Mouse (Mus musculus): ENCODE measurements around the gene Col20a1. TPM values are rescaled to one million over a fixed set of nuclear protein-coding genes. Genes with fewer than 3 reads are reported as not detected.

The Col20a1 gene
- polyA plus RNA-seq, 1 experiment from 2014 or later, result 1.7 TPM

DNA sequence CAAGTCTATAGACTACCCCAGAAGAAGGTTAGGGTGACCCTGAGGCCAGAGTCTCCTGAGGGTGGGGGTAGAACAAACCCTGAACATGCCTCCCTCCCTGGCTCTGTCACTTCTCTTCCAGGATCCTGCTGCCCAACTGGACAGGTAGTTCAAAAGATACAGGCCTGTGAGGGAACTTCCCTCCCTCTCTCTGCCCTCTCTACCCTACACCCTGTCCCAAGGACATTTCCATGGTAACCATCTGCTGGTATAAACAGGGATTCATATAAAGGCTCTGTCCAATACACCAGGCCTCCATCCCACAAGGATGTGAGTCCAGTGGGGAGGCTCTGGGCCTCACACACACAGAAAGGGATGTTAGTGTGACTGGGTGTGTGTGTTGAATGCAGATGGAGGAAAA is 56.0 kb downstream of the Col20a1 start:
- no peak overlapping the region for H3K27ac ChIP-seq
- H3K9ac ChIP-seq, result no peak overlapping the region
- no peaks in the 10 kb centered on the region for H3K36me3 ChIP-seq
- ATAC-seq (ENCODE audit: insufficient number of reproducible peaks, insufficient read depth, low FRiP score, low TSS enrichment), result 0 out of 2 replicates have a peak, but pooled peaks have one; percentile 22
- H3K4me1 ChIP-seq, result peaks cover 20% of the 10 kb centered on the region
- H3K4me3 ChIP-seq, result no peak overlapping the region
- H3K9me3 ChIP-seq, result no peaks in the 10 kb centered on the region
- no peak overlapping the region for H3K4me2 ChIP-seq (replicated peaks)
- peaks cover 39% of the 10 kb centered on the region for H3K27me3 ChIP-seq

DNA sequence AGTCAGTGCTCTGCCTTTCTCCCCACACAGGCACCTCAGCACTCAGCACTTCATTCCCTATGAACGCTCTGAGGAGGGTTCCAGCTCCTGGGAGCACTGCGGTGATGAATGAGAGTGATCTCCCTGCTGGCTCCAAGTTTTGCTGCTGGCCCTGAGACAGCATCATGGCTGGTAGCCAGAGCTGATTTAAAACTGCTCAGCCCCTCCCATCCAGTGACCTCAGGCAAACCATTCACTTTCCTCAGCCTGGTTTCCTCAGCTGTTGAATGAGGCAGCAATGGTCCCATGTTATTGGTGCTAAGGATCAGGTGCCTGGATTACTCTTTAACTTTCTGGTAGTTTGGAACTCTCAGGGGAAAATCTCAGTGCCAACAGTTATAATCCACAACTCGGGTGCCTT is 57.1 kb downstream of the Col20a1 start, which contains the start of gene Chrna4:
Chrna4 (minus strand) TSS at position 110 of the 400 bp plus-strand sequence.
- Histone ChIP-seq H3K9ac (no peak within 1 kb of the TSS), H3K9me3 (no peaks in the 10 kb centered on the region), H3K4me2 (replicated peaks) (no peak within 1 kb of the TSS), H3K4me1 (peaks cover 14% of the 10 kb centered on the region), H3K27ac (no peak within 1 kb of the TSS), H3K27me3 (peaks cover 28% of the 10 kb centered on the region), H3K4me3 (no peak within 1 kb of the TSS), H3K36me3 (no peaks in the 10 kb centered on the region)
- no peak for ATAC-seq (ENCODE audit: insufficient number of reproducible peaks, insufficient read depth, low FRiP score, low TSS enrichment)
- WGBS, result 49% methylated on average over 3 of the region's 3 CpGs

DNA sequence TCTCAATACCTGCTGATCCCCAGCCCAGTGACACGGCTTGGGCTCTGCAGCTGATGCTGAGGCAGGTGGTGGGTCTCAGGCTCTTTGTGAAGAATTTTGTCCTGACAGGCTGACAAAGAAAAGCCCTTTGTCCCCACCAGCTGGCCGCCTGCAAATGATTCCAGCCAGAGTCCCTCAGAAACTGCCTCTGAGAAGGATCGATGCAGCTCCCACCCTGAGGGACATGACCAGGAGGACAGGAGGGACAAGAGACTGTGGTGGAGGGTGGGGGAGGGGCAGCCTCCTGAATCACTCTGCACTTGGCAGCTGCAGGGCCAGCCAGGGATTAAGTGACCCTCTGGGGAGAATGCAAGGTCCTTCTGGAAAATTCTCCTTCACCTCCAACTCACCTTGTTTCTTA is 57.7 kb downstream of the Col20a1 start:
- Histone ChIP-seq H3K27ac (no peak overlapping the region), H3K4me1 (peaks cover 10% of the 10 kb centered on the region), H3K4me3 (no peak overlapping the region), H3K9ac (no peak overlapping the region), H3K4me2 (replicated peaks) (no peak overlapping the region), H3K9me3 (no peaks in the 10 kb centered on the region), H3K36me3 (no peaks in the 10 kb centered on the region), H3K27me3 (peaks cover 23% of the 10 kb centered on the region)
- ATAC-seq (ENCODE audit: insufficient number of reproducible peaks, insufficient read depth, low FRiP score, low TSS enrichment), result no peak
- 4% methylated on average over 3 of the region's 3 CpGs for WGBS

DNA sequence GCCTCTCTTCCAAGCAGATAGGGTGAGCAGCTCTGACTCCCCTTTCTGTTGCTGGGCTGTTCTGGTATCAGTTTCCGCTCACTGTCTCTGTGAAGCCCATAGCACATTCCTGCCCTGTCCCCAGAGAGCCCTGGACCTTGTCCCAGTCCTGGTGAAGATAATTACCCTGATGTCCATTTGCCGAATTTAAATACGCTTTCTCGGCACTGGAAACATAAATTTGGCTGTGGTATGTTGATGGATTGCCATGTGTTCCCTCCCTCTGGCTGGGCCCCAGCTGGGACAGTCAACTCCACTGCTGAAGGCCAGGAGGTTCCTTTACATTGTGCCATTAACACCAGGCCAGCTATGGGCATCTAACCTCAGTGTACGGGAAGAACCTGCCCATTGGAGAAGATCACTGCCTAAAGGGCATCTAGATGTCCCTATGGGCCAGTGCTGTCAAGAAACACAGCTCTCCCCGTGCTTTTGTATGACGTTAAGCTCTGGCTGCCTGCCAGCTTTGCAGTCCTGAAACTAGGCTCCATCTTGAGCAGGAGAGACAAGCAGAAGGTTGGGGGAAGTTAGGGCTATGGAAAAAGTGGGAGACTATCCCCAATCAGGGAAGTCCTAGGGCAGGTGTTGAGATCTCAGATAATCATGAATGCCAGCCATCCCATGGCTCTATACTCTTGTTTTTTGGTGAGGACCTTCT is 62.1 kb downstream of the Col20a1 start:
- peaks cover 8% of the 10 kb centered on the region for H3K4me1 ChIP-seq
- ATAC-seq (ENCODE audit: insufficient number of reproducible peaks, insufficient read depth, low FRiP score, low TSS enrichment), result no peak

DNA sequence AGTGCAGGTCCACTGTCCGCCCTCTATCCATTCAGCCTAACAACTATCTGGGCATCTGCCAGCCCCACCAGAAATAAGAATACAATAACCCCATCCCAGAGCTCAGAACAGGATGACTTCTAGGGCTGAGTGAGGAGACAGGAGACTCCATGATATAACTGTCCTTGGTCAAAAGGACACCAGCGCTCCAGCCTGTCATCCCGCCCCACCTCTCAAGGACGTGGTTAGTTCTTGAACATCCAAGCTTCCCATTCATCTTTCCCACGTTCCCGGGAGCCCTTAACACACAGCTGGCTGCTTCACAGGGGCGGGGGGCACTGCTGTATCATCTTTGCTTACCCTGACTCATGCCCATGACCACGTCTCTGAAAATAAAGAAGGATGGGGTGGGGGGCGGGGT is 62.7 kb downstream of the Col20a1 start:
- WGBS, result 86% methylated on average over 9 of the region's 9 CpGs
- no peak overlapping the region for H3K4me2 ChIP-seq (replicated peaks)
- no peak overlapping the region for H3K27ac ChIP-seq
- no peak overlapping the region for H3K9ac ChIP-seq
- H3K36me3 ChIP-seq, result no peaks in the 10 kb centered on the region
- H3K27me3 ChIP-seq, result no peaks in the 10 kb centered on the region
- no peaks in the 10 kb centered on the region for H3K9me3 ChIP-seq
- H3K4me1 ChIP-seq, result peaks cover 3% of the 10 kb centered on the region; the same call in 1 of the 2 replicates
- H3K4me3 ChIP-seq, result no peak overlapping the region
- no peak for ATAC-seq (ENCODE audit: insufficient number of reproducible peaks, insufficient read depth, low FRiP score, low TSS enrichment)

More for the DNA sequence above, 62.1 kb downstream of the Col20a1 start:
- no peak overlapping the region for H3K9ac ChIP-seq
- no peaks in the 10 kb centered on the region for H3K27me3 ChIP-seq
- WGBS, result 67% methylated on average over 7 of the region's 7 CpGs
- no peak overlapping the region for H3K4me2 ChIP-seq (replicated peaks)
- no peaks in the 10 kb centered on the region for H3K9me3 ChIP-seq
- H3K4me3 ChIP-seq, result no peak overlapping the region
- no peaks in the 10 kb centered on the region for H3K36me3 ChIP-seq
- no peak overlapping the region for H3K27ac ChIP-seq

DNA sequence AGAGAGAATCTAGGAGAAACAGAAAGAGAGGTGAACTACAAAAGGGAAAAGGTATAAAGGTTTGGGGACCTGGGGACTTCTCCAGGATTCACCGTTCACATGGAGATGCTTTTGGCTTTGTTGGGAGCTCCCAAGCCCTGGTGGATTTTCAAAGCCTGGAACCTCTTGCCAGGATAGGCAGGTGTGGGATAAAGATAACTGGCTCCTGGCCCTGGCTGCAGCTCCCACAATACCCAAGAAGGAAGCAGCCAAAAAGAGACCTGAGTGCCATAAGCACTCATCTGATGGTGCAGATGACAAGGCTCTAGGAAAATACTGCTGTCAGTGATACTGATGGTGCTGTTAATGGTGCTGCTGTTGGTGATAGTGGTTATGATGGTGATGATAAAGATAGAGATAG is 65.8 kb downstream of the Col20a1 start:
- H3K4me2 ChIP-seq (replicated peaks), result no peak overlapping the region
- no peaks in the 10 kb centered on the region for H3K36me3 ChIP-seq
- 85% methylated on average over 1 of the region's 1 CpGs for WGBS
- no peaks in the 10 kb centered on the region for H3K4me1 ChIP-seq
- no peak overlapping the region for H3K4me3 ChIP-seq
- H3K27me3 ChIP-seq, result no peaks in the 10 kb centered on the region
- H3K9ac ChIP-seq, result no peak overlapping the region
- H3K27ac ChIP-seq, result no peak overlapping the region
- H3K9me3 ChIP-seq, result no peaks in the 10 kb centered on the region
- no peak for ATAC-seq (ENCODE audit: insufficient number of reproducible peaks, insufficient read depth, low FRiP score, low TSS enrichment)

DNA sequence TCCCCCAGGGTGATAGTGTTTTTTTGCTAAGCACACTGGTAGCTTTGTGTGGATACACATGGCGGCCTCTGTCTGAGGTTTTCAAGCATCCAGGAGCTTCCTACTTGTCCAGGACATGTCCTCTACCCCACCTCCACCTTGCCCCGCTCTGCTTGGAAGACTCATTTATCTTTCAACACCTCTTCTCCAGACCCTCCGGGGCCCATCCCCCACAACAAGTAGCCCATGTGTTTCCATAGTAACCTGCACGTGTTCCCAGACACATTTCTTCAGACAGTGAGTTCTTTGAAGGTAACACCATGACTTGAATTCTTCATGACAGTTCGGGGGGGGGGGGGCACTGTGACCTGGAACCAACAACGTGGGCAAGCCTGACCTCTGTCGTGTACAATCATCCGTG is 71.0 kb downstream of the Col20a1 start:
- Histone ChIP-seq H3K4me1 (no peaks in the 10 kb centered on the region), H3K9ac (no peak overlapping the region), H3K4me3 (no peak overlapping the region), H3K27ac (no peak overlapping the region), H3K4me2 (replicated peaks) (no peak overlapping the region), H3K27me3 (no peaks in the 10 kb centered on the region), H3K9me3 (no peaks in the 10 kb centered on the region), H3K36me3 (no peaks in the 10 kb centered on the region)
- ATAC-seq (ENCODE audit: insufficient number of reproducible peaks, insufficient read depth, low FRiP score, low TSS enrichment), result no peak
- WGBS, result 53% methylated on average over 8 of the region's 8 CpGs

DNA sequence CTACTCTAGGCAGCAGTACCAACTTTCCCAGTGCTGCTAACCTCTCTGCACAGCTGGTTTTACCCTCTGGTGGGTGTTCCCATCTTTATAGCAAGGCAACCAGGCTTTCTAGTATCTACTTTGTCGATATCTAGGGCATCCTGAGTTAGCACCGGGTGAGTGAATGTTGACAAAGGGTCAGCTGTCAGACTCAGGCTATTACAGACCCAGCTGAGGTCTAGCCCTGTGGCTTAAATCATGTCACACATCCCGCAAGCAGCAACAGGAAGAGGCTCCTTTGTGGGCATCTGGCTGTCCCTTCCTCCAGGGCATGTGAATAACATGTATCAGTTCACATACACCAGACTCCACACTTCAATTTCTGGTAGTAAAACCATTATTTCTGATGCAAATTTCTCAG is 71.9 kb downstream of the Col20a1 start:
- Histone ChIP-seq H3K27me3 (no peaks in the 10 kb centered on the region), H3K9ac (no peak overlapping the region), H3K9me3 (no peaks in the 10 kb centered on the region), H3K36me3 (no peaks in the 10 kb centered on the region), H3K27ac (no peak overlapping the region), H3K4me3 (no peak overlapping the region), H3K4me2 (replicated peaks) (no peak overlapping the region), H3K4me1 (no peaks in the 10 kb centered on the region)
- no peak for ATAC-seq (ENCODE audit: insufficient number of reproducible peaks, insufficient read depth, low FRiP score, low TSS enrichment)
- 36% methylated on average over 3 of the region's 3 CpGs for WGBS

DNA sequence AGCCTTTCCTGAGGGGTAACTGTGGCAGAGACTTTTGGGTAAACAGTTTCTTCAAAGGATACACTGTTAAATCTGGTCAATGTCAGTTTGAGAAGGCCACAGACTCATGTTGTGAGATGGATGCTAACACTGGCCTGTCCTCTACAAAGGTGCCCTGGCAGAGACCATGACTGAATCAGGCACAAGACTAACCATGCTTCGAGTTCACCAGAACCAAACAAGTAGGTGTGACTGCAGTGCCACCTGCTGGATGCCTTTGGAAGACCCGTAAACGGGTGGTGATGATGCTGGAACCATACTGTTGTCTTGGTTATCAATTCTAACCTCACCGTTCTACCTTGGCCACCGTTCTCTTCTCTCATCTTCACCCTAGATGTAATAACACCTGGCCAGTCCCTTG is 73.8 kb downstream of the Col20a1 start:
- WGBS, result 18% methylated on average over 5 of the region's 5 CpGs
- ATAC-seq (ENCODE audit: insufficient number of reproducible peaks, insufficient read depth, low FRiP score, low TSS enrichment), result 0 out of 2 replicates have a peak, but pooled peaks have one; percentile 47

DNA sequence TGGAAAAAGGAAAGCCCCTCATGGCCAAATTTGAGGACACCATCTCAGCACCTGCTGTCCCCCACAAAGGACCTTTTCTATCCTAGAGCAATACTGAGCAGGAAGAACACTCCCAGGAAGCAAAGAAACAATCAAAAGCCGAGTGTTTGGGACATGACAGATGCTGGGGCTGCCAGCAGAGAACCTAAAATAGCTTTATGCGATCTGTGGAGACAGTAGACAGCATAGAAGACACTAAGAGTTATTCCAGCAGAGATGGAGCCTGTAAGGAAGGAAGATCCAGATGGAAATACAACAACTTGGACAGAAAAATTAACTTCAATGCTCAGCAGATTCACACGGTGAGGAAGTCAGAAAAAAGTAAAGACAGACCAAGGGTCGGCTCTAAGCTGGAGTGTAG is 79.5 kb downstream of the Col20a1 start:
- H3K36me3 ChIP-seq, result no peaks in the 10 kb centered on the region
- H3K4me1 ChIP-seq, result no peaks in the 10 kb centered on the region
- no peak overlapping the region for H3K9ac ChIP-seq
- no peaks in the 10 kb centered on the region for H3K9me3 ChIP-seq
- 60% methylated on average over 4 of the region's 4 CpGs for WGBS
- H3K27me3 ChIP-seq, result no peaks in the 10 kb centered on the region
- no peak overlapping the region for H3K27ac ChIP-seq
- no peak overlapping the region for H3K4me3 ChIP-seq
- no peak for ATAC-seq (ENCODE audit: insufficient number of reproducible peaks, insufficient read depth, low FRiP score, low TSS enrichment)
- H3K4me2 ChIP-seq (replicated peaks), result no peak overlapping the region

More for the DNA sequence above, 73.8 kb downstream of the Col20a1 start:
- Histone ChIP-seq H3K36me3 (no peaks in the 10 kb centered on the region), H3K9me3 (no peaks in the 10 kb centered on the region), H3K27ac (no peak overlapping the region), H3K4me3 (no peak overlapping the region), H3K27me3 (no peaks in the 10 kb centered on the region), H3K9ac (no peak overlapping the region), H3K4me1 (no peaks in the 10 kb centered on the region), H3K4me2 (replicated peaks) (no peak overlapping the region)

Measured in embryonic facial prominence, embryonic 12.5 days (tissue).